Mouse (Mus musculus): ENCODE data around the gene Crybb3.

GRCm38 (mm10) chr5:113091162-113091561 is 9.8 kb upstream of the Crybb3 start:
- TF ChIP-seq CTCF (IDR thresholded peaks at IDR 0.05; ENCODE audit: low read depth) = peak; percentile 76
- TF ChIP-seq EP300 (IDR thresholded peaks at IDR 0.05; ENCODE audit: low read depth) = no peak

Measured in heart, postnatal 0 days (tissue).